Mouse (Mus musculus) myocyte (in vitro differentiated cells): ENCODE measurements around the gene Gm43738. TPM values are rescaled to one million over a fixed set of nuclear protein-coding genes. Genes with fewer than 3 reads are reported as not detected.

Source experiments
- H3K27me3 ChIP-seq: one replicate; pipeline ENCODE4 v1.6.1; 2011; ENCODE audit not compliant: control insufficient read depth, insufficient read depth, insufficient read length
- H3K36me3 ChIP-seq: one replicate; pipeline ENCODE4 v1.6.1; 2011; ENCODE audit not compliant: control insufficient read depth, insufficient read depth
- H3K4me2 ChIP-seq: one replicate; pipeline ENCODE4 v1.6.1; 2011; ENCODE audit warnings: low read depth, control low read depth
- H3K4me3 ChIP-seq: one replicate; pipeline ENCODE4 v1.5.1; 2011; ENCODE audit warnings: mild to moderate bottlenecking, control low read depth, moderate library complexity
- H3K79me2 ChIP-seq: one replicate; pipeline ENCODE4 v1.6.1; 2011; ENCODE audit not compliant: control insufficient read depth, insufficient read depth
- H3ac ChIP-seq: one replicate; pipeline ENCODE4 v1.6.1; 2011; ENCODE audit not compliant: control insufficient read depth, insufficient read length
- CEBPB ChIP-seq: IDR thresholded peaks from 2 replicates; pipeline ENCODE4 v1.6.1; 2011; ENCODE audit warnings: mild to moderate bottlenecking, moderate library complexity; ENCODE audit not compliant: poor library complexity, insufficient read depth, severe bottlenecking
- E2F4 ChIP-seq: IDR thresholded peaks from one replicate; pipeline ENCODE4 v1.6.1; 2011; ENCODE audit warnings: mild to moderate bottlenecking, control low read depth, moderate library complexity; ENCODE audit not compliant: insufficient read depth
- MAX ChIP-seq: IDR thresholded peaks from one replicate; pipeline ENCODE4 v1.6.1; 2011; ENCODE audit warnings: low read depth, mild to moderate bottlenecking, control low read depth
- MYOD1 ChIP-seq, 3 experiments: IDR thresholded peaks; one replicate each; pipeline ENCODE4 v1.6.1; 2011; ENCODE audit warnings: control low read depth in 2 of 3, low read depth in 2 of 3, mild to moderate bottlenecking in 2 of 3, moderate library complexity in 1 of 3; ENCODE audit not compliant: insufficient read length in 2 of 3, control insufficient read depth in 1 of 3
- MYOG ChIP-seq, 3 experiments: IDR thresholded peaks; one replicate each; pipeline ENCODE4 v1.6.1; 2011; ENCODE audit warnings: control low read depth in 2 of 3, low read depth in 2 of 3, mild to moderate bottlenecking in 2 of 3; ENCODE audit not compliant: insufficient read length in 2 of 3, control insufficient read depth in 1 of 3, insufficient read depth in 1 of 3
- POLR2A ChIP-seq: IDR thresholded peaks from one replicate; pipeline ENCODE4 v1.6.1; 2011; ENCODE audit warnings: low read depth, mild to moderate bottlenecking, control low read depth, moderate library complexity; ENCODE audit not compliant: insufficient read length
- POLR2AphosphoS2 ChIP-seq: IDR thresholded peaks from one replicate; pipeline ENCODE4 v1.6.1; 2011; ENCODE audit warnings: low read depth, control low read depth; ENCODE audit not compliant: insufficient read length
- REST ChIP-seq: IDR thresholded peaks from one replicate; pipeline ENCODE4 v1.6.1; 2011; ENCODE audit warnings: mild to moderate bottlenecking, control low read depth, moderate library complexity; ENCODE audit not compliant: insufficient read depth, insufficient read length
- SRF ChIP-seq: IDR thresholded peaks from one replicate; pipeline ENCODE4 v1.6.1; 2011; ENCODE audit warnings: low read depth; ENCODE audit not compliant: control insufficient read depth, insufficient read length
- TCF12 ChIP-seq: IDR thresholded peaks from one replicate; pipeline ENCODE4 v1.6.1; 2011; ENCODE audit warnings: mild to moderate bottlenecking, control low read depth; ENCODE audit not compliant: poor library complexity, insufficient read depth, severe bottlenecking
- TCF3 ChIP-seq: IDR thresholded peaks from one replicate; pipeline ENCODE4 v1.6.1; 2011; ENCODE audit warnings: low read depth, control low read depth; ENCODE audit not compliant: insufficient read length
- USF1 ChIP-seq: IDR thresholded peaks from one replicate; pipeline ENCODE4 v1.6.1; 2011; ENCODE audit warnings: low read depth, mild to moderate bottlenecking, control low read depth, moderate library complexity
- polyA plus RNA-seq: library from polyadenylated mRNA; unstranded; fragments of >200 nt; fragmentation: generic; extraction: Trizol; gene quantifications from one replicate; pipeline ENCODE4 v1.2.1, GENCODE M21; 2012; ENCODE audit warnings: missing spikeins

Gene Gm43738
- polyA plus RNA-seq, 1 experiment, result 0.02 TPM

GRCm38 (mm10) chr3:89123313-89123712 lies 22.4 kb upstream of the Gm43738 start:
- Histone ChIP-seq H3K36me3 (no peaks in the 10 kb centered on the region), H3K27me3 (peaks cover 17% of the 10 kb centered on the region), H3ac (no peak overlapping the region), H3K4me2 (no peak overlapping the region), H3K79me2 (no peaks in the 10 kb centered on the region), H3K4me3 (no peak overlapping the region)
- TF ChIP-seq SRF, result no peak
- TF ChIP-seq USF1, result no peak
- TF ChIP-seq POLR2A, result no peak
- TF ChIP-seq POLR2AphosphoS2, result no peak
- no peak for TF ChIP-seq REST
- no peak for TF ChIP-seq MYOG (IDR thresholded peaks at IDR 0.05; ENCODE audit: control insufficient read depth in 1 of 3, insufficient read depth in 1 of 3, insufficient read length in 2 of 3, low read depth in 2 of 3)
- TF ChIP-seq E2F4, result no peak
- no peak for TF ChIP-seq CEBPB
- no peak for TF ChIP-seq TCF12
- TF ChIP-seq MYOD1 (IDR thresholded peaks at IDR 0.05; ENCODE audit: control insufficient read depth in 1 of 3, insufficient read length in 2 of 3, low read depth in 2 of 3), result no peak
- no peak for TF ChIP-seq MAX
- no peak for TF ChIP-seq TCF3

GRCm38 (mm10) chr3:89115522-89115921 lies 14.6 kb upstream of the Gm43738 start:
- Histone ChIP-seq H3ac (no peak overlapping the region), H3K4me2 (no peak overlapping the region), H3K4me3 (no peak overlapping the region), H3K36me3 (no peaks in the 10 kb centered on the region), H3K27me3 (peaks cover 6% of the 10 kb centered on the region), H3K79me2 (no peaks in the 10 kb centered on the region)
- no peak for TF ChIP-seq MAX
- no peak for TF ChIP-seq TCF12
- no peak for TF ChIP-seq REST
- no peak for TF ChIP-seq MYOG (IDR thresholded peaks at IDR 0.05; ENCODE audit: control insufficient read depth in 1 of 3, insufficient read depth in 1 of 3, insufficient read length in 2 of 3, low read depth in 2 of 3)
- no peak for TF ChIP-seq CEBPB
- TF ChIP-seq E2F4, result no peak
- no peak for TF ChIP-seq POLR2AphosphoS2
- no peak for TF ChIP-seq POLR2A
- TF ChIP-seq SRF, result no peak
- no peak for TF ChIP-seq MYOD1 (IDR thresholded peaks at IDR 0.05; ENCODE audit: control insufficient read depth in 1 of 3, insufficient read length in 2 of 3, low read depth in 2 of 3)
- no peak for TF ChIP-seq USF1
- TF ChIP-seq TCF3, result no peak

GRCm38 (mm10) chr3:89113058-89113457 lies 12.2 kb upstream of the Gm43738 start:
- Histone ChIP-seq H3K27me3 (no peaks in the 10 kb centered on the region), H3K4me3 (no peak overlapping the region), H3K4me2 (no peak overlapping the region), H3ac (no peak overlapping the region), H3K36me3 (no peaks in the 10 kb centered on the region), H3K79me2 (no peaks in the 10 kb centered on the region)
- TF ChIP-seq MYOD1 (IDR thresholded peaks at IDR 0.05; ENCODE audit: control insufficient read depth in 1 of 3, insufficient read length in 2 of 3, low read depth in 2 of 3) (no peak), TCF12 (no peak), POLR2AphosphoS2 (no peak), POLR2A (no peak), USF1 (no peak)

GRCm38 (mm10) chr3:89108146-89108545 lies 7.2 kb upstream of the Gm43738 start:
- Histone ChIP-seq H3ac (no peak overlapping the region), H3K4me3 (no peak overlapping the region), H3K36me3 (no peaks in the 10 kb centered on the region), H3K79me2 (no peaks in the 10 kb centered on the region), H3K4me2 (no peak overlapping the region), H3K27me3 (no peaks in the 10 kb centered on the region)
- TF ChIP-seq CEBPB (no peak), TCF3 (no peak), MAX (no peak), TCF12 (no peak), MYOG (IDR thresholded peaks at IDR 0.05; ENCODE audit: control insufficient read depth in 1 of 3, insufficient read depth in 1 of 3, insufficient read length in 2 of 3, low read depth in 2 of 3) (no peak), POLR2A (no peak), REST (no peak), USF1 (no peak), SRF (no peak), E2F4 (no peak), POLR2AphosphoS2 (no peak), MYOD1 (IDR thresholded peaks at IDR 0.05; ENCODE audit: control insufficient read depth in 1 of 3, insufficient read length in 2 of 3, low read depth in 2 of 3) (no peak)

GRCm38 (mm10) chr3:89107545-89107944 lies 6.6 kb upstream of the Gm43738 start:
- Histone ChIP-seq H3K4me3 (no peak overlapping the region), H3K79me2 (no peaks in the 10 kb centered on the region), H3K36me3 (no peaks in the 10 kb centered on the region), H3ac (no peak overlapping the region), H3K4me2 (no peak overlapping the region), H3K27me3 (no peaks in the 10 kb centered on the region)
- TF ChIP-seq TCF3 (no peak), E2F4 (no peak), CEBPB (no peak), SRF (no peak), TCF12 (no peak)
